Mouse (Mus musculus) hematopoietic multipotent progenitor cell, adult 10-12 weeks (in vitro differentiated cells): ENCODE results near the gene Olfr486. TPM values are rescaled to one million over a fixed set of nuclear protein-coding genes. Genes with fewer than 3 reads are reported as not detected.

Experiments used
- polyA plus RNA-seq: library from polyadenylated mRNA; stranded (reverse); fragments of >175 nt; gene quantifications from 2 replicates; pipeline ENCODE4 v1.2.3, GENCODE M21; 2012; ENCODE audit warnings: low replicate concordance

Olfr486 gene
- not detected in 2 replicates for polyA plus RNA-seq

GRCm38 (mm10) chr7:108172642-108173041 lies at the start of gene Olfr486:
Gene Olfr486 (minus strand): TSS chr7:108172742.

GRCm38 (mm10) chr7:108214536-108214935 lies 42.0 kb upstream of the Olfr486 start, which contains the start of gene Olfr487:
Gene Olfr487 (minus strand): TSS chr7:108214636.

GRCm38 (mm10) chr7:108159771-108160170 lies 12.8 kb downstream of the Olfr486 start, which contains the start of gene Olfr485:
Gene Olfr485 (minus strand): TSS chr7:108159871.

GRCm38 (mm10) chr7:108127349-108127748 lies 45.2 kb downstream of the Olfr486 start, which contains the start of gene Olfr484:
Gene Olfr484 (minus strand): TSS chr7:108127449.

Other genes with a start within 250 kb of the Olfr486 start
- gene Olfr473, start 242.3 kb downstream of the Olfr486 start, polyA plus RNA-seq, result not detected in 2 replicates
- not detected in 2 replicates for gene Olfr474, start 218.1 kb downstream of the Olfr486 start, polyA plus RNA-seq
- not detected in 2 replicates for gene Olfr476, start 207.9 kb downstream of the Olfr486 start, polyA plus RNA-seq
- not detected in 2 replicates for gene Olfr477, start 186.0 kb downstream of the Olfr486 start, polyA plus RNA-seq
- not detected in 2 replicates for gene Olfr478, start 138.8 kb downstream of the Olfr486 start, polyA plus RNA-seq
- not detected in 2 replicates for gene Olfr479, start 122.0 kb downstream of the Olfr486 start, polyA plus RNA-seq
- gene Olfr480, start 105.4 kb downstream of the Olfr486 start, polyA plus RNA-seq, result not detected in 2 replicates
- not detected in 2 replicates for gene Olfr481, start 92.9 kb downstream of the Olfr486 start, polyA plus RNA-seq
- not detected in 2 replicates for gene Olfr482, start 75.2 kb downstream of the Olfr486 start, polyA plus RNA-seq
- gene Olfr483, start 71.9 kb downstream of the Olfr486 start, polyA plus RNA-seq, result not detected in 2 replicates
- not detected in 2 replicates for gene Olfr484, start 45.3 kb downstream of the Olfr486 start, polyA plus RNA-seq
- gene Olfr485, start 12.9 kb downstream of the Olfr486 start, polyA plus RNA-seq, result not detected in 2 replicates
- not detected in 2 replicates for gene Olfr487, start 41.9 kb upstream of the Olfr486 start, polyA plus RNA-seq
- not detected in 2 replicates for gene Olfr488, start 85.6 kb upstream of the Olfr486 start, polyA plus RNA-seq
- gene Olfr490, start 116.2 kb upstream of the Olfr486 start, polyA plus RNA-seq, result not detected in 2 replicates
- gene Olfr491, start 140.7 kb upstream of the Olfr486 start, polyA plus RNA-seq, result not detected in 2 replicates
- gene Olfr492, start 150.9 kb upstream of the Olfr486 start, polyA plus RNA-seq, result not detected in 2 replicates
- gene Olfr493, start 174.2 kb upstream of the Olfr486 start, polyA plus RNA-seq, result not detected in 2 replicates
- not detected in 2 replicates for gene Olfr494, start 192.6 kb upstream of the Olfr486 start, polyA plus RNA-seq
- gene Olfr495, start 220.4 kb upstream of the Olfr486 start, polyA plus RNA-seq, result not detected in 2 replicates
- not detected in 2 replicates for gene Olfr497, start 247.7 kb upstream of the Olfr486 start, polyA plus RNA-seq